Mouse (Mus musculus) gonadal fat pad, adult 2 months (tissue): Measurements from ENCODE around the gene Hirip3. TPM values are rescaled to one million over a fixed set of nuclear protein-coding genes. Genes with fewer than 3 reads are reported as not detected.

Experiments used
- DNase-seq: peaks from one replicate; pipeline ENCODE4 v3.0.0-alpha.2; 2012; ENCODE audit warnings: low read depth
- polyA plus RNA-seq: library from polyadenylated mRNA; depleted of rRNA; stranded (reverse); fragments of >200 nt; gene quantifications from 2 replicates; pipeline ENCODE4 v1.2.3, GENCODE M21; 2012; rRNA removed

The Hirip3 gene
- 3.2 and 6.0 TPM in 2 replicates for polyA plus RNA-seq

DNA sequence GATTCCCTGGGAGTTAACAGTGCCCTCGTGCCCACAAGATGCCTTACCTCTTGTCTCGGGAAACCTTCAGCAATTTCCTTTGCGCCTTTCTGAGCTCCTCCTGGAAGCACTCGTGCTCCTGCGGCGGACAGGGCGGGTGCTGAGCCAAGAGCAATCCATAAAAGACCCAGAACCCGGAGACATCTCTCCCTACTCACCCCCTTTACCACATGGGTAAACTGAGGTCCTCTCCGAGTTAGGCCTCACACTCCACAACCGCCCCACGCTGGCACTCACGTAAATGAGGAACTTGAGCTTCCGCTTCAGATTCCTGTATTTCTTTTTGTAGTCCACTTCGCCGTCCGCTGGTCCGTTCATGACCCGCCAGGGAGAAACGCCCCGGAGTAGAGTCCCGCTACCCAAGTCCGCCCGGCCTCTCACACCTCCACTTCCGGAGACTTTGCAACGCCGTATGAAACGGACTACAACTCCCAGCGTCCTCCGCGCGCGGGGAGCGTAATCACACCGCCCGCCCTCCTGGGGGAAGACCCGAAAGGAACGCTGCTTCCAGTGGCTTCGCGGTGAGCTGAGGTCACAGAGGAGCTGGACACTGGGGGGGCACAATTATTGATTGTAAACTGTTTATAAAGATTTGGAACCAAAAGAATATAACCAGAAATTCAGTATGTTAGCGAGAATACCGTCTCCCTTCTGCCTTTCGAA is at the start of gene Hirip3:
Gene Hirip3, plus strand, starts transcription at position 544 of the 702 bp plus-strand sequence.
- peak; percentile 49 for DNase-seq

DNA sequence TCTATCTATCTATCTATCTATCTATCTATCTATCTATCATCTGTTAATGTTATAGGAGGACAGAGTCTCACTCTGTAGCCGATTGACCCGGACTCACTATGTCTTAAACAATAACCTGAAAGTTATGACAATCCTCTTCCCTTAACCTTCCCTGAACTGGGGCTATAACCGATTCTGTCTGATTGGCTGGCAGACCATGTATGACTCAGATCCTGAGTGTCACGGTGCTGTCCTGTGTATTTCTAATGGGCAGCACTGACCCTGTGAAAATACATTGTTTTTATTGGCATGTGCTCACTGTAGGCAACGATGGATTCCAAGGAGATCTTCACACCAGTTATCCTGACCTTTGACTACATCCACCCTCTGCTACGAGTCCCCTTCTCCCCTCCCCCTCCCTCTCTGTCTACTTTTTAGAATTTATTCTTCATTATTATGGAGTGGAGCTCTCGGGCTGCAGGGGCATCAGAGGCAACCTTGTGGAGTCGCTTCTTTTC is 46.0 kb upstream of the Hirip3 start:
- DNase-seq = no peak

DNA sequence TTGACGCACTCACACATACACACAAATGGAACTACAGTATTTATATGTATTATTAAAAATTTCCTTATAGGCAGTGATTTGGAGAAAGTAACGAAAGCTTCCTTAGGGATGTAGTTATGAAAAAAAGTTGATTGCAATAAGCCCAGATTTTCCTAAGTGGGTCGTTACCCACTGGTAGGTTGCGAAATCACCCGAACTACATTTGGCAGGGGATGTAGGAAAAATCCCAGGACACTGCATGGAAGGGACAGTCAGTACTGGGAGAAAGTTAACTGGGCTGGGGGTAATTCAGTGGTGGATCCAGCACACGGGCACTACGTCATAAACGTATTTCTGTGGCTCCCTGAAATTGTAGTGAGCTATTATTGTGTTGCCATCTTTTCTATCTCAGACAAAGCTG is 45.3 kb upstream of the Hirip3 start:
- no peak for DNase-seq

DNA sequence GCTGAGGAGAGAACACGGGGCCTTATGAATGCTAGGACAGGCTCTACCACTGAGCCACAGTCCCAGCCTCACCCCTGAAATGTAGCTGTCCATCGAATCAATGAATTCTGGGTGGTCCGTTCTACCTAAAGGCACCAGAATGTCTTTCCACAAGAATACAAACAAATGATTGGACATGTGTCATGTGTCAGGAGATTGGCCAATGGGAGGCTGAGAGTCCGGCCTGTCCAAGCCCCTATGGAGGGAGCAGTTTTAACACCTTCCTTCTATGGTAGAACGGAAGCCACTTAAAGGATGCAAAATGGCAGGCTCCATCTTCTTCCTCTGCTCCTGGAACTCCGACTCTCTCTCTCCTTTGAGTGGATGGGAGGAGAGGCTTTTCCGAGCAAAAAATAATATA is 44.2 kb upstream of the Hirip3 start:
- DNase-seq = no peak

DNA sequence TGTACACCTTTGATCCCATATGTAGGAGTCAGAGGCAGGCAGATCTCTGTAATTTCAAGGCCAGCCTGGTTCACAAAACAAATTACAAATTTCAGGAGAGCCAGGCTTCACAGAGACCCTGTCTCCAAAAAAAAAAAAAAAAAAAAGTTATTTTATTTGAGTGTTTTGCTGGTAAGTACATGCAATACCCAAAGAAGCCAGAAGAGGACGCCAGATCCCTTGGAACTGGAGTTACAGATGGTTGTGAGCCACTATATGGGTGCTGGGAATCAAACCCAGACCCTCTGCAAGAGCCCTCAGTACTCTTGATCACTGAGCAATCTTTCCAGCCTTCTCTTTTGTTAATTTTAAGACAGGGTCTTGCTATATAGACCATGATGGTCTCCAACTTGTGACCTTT is 43.0 kb upstream of the Hirip3 start:
- DNase-seq = no peak

GRCm38 (mm10) chr7:126821835-126822511 is 39.8 kb upstream of the Hirip3 start:
- no peak for DNase-seq

DNA sequence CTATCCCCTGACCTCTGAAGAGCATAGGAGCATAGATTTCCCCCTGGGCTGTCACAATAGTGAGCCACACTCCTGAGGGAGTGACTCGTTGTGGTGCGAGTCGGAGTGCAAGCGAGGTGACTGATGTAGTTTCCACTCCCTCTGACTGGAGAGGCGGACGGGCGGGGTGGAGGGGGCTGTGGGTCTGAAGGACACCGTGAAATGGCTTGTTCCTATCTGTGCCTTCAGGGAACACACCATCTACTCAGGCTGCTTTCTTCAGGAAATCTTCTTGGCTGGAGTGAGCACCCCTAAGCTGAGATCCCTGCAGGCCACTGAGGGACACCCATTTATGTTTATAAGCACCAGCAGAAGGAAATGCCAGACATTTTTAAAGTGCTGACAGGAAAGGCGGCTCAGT is 39.0 kb upstream of the Hirip3 start:
- DNase-seq = no peak

DNA sequence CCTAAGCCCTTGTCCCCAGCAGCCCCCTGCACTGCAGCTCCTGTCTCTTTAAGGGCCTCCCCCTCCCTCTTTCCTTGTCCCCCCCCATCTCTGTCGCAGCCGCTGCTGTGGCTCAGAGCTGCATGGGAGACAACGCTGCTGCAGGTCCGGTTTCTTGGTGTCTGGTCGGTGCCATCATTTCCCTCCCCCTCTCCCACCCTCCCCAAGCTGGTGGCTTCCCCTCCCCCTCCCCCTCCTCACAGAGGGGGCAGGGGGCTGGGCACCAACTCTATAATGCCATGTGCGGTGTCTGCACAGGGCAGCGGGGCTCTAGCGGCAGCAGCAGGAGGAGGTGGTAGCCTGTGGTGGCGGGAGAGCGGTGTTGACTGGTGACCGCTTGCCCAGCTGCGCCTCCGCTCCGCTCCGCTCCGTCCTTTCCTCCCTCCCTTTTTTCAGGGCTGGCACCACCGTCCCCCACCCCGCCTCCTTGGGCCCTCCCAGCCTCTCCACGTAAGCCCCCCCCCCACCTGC is 38.5 kb upstream of the Hirip3 start:
- no peak for DNase-seq

DNA sequence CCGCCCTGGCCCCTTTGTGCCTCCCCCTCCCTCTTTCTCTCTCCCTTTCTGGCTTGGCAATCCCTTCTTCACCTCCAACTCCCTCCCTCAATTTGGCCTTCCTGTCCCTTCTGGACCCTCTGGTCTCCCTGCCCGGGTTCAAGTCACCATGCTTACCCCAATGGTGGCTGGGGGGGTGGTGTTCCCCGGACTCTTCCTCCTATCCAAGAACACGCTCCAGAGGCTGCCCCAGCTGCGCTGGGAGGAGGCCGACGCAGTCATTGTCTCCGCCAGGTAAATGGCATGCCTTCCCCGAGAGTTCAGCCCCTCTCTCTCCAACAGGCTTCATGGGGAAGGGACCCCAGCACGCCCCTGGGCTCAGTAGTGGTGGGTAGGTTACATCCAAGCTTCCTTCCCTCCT is 37.8 kb upstream of the Hirip3 start:
- DNase-seq = no peak

DNA sequence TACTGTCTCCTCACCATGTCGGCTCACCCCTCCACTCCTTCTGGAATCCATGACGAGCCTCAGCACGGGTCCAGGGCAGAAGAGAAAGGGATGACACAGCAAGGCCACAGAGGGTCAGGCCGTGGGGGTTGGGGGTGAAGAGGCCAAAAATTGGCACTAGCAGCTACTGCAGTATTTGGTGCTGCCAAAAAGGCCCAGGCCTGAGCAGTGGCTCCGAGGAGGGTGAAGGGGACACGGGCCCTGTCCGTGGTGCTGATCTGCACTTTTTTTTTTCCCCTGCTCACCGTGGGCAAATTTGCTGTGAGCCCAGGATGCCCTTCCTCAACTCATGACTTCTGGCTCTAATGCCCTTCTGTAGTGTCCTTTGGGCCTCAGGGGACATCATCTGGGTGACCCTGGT is 36.4 kb upstream of the Hirip3 start:
- no peak for DNase-seq

- DNase-seq = no peak
Observed at GRCm38 (mm10) chr7:126825952-126826351, 35.8 kb upstream of the Hirip3 start.

DNA sequence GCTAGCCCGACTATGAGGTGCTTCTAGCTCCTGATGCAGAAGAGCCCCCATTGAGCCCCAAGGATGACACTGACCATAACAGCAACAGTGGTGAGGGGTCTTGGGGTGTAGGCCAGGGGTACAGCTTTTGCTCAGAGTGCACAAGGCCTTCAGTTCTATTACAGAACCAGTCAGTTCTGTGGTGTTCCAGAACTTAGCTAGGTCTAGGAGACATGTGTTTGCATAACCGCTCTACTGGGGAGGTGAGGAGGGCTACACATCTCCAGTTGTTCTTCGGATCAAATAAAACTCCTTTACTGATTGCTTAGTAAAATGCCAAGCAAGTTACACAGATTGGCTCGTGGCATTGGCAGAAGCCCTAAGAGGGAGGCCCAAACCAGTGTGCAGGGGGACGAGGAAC is 30.2 kb upstream of the Hirip3 start, which contains the start of gene 4930451I11Rik:
Gene 4930451I11Rik, minus strand, starts transcription at position 101 of the 400 bp plus-strand sequence.
- DNase-seq = no peak

DNA sequence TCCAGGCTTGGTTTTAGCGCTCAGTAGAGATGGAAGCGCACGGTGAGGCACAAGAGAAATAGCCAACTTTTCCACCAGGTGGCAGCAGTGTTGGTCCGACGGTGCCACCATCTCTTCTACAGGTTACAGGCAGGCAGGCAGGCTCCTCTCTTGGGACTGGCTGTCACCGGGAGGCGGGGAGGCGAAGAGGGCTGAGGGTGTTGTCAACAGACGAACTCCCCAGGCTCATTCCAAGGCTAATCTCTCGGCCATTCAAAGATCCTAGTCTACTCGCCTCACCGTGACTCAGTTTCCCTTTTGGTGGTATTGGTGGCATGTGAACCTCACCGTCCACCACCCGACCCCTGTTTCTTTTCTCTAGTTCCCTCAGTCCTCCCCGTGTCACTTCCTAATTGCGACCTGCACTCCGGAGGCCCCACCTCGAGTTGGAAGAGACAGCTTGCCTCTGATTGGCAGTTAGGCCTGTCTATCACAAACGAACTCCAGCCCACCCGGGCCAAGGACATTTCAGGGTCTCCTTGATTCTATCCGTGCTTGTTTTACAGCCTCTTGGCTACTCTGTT is 29.7 kb upstream of the Hirip3 start:
- DNase-seq = no peak

DNA sequence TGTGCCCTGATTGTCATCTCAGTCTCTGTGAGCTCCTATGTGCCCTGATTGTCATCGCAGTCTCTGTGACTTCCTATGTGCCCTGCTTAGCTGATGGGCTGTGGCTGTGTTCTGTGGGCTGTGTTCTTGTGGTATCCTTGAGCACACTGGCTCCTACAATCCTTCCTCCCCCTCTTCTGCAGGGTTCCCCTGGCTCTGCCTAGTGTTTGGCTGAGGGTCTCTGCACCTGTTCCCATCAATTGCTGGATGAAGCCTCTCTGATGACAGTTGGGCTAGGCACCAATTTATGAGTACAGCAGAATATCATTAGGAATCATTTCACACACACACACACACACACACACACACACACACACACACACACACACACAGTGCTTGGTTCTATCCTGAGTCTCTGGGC is 28.5 kb upstream of the Hirip3 start:
- DNase-seq = no peak

GRCm38 (mm10) chr7:126843276-126843675 is 18.5 kb upstream of the Hirip3 start:
- no peak for DNase-seq

- DNase-seq = no peak
Observed at GRCm38 (mm10) chr7:126845516-126845915, 16.3 kb upstream of the Hirip3 start.

GRCm38 (mm10) chr7:126847116-126847420 is 14.7 kb upstream of the Hirip3 start, which contains the start of gene Doc2a:
Doc2a (plus strand) TSS chr7:126847416.
- DNase-seq = no peak

GRCm38 (mm10) chr7:126847421-126848398 is 14.1 kb upstream of the Hirip3 start:
- no peak for DNase-seq

DNA sequence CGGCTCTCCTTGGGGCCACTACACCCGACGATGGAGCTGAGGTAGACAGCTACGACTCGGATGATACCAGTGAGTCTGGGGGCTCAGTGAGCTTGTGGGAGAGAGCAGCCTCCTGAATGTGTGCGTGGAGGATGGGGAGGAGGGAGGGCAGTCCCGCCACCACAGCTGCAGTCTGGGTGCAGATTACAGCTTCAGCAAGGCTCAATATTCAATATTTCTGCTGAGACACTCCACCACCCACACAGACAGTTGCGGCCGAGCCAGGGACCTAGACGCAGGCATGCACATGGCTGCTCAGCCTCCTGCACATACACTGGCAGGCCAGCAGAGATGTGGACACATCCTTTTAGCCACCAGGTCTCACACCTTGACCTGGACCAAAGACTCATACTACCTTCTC is 13.0 kb upstream of the Hirip3 start:
- DNase-seq = no peak

DNA sequence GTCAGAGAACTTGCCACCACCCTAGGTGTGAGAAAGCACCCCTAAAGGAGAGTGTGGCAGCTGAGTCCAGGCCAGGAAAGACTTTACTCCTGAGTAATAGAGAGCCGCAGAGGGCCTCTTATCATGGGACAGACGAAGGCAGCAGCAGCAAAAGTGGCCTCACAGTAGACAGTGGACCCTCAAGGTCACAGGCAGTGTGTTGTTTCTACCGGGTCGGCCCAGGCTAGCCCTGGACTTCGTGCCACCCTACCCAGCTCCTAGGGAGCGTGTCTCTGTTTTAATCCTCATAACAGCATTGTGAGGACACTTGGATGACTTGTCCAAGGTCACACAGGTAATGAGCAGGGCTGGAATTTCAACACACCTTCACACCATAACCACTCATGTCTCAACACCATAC is 11.6 kb upstream of the Hirip3 start:
- DNase-seq = no peak

- DNase-seq = no peak
Observed at GRCm38 (mm10) chr7:126851192-126851591, 10.6 kb upstream of the Hirip3 start.

DNA sequence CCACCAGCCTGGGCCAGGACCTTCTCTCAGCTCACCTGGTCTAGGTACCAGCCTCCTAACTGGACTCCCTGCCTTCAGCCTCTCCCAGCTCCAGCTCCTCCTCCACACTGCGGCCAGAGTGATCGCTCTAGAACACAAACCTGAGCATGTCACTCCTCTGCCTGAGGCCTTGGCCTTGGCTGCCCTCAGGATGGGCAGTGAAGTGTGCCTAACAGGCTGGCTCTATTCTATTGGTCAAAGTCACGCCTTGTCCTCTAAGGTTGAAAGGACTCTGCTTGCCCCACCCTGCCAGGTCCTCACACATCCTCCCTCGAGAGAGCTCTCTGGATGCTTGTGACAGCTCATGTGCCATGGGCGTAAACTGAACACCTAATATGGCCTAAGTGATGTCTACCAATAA is 8.3 kb upstream of the Hirip3 start:
- no peak for DNase-seq
